ENCODE assay signal across 8 mouse cellular contexts in the genomic region with DNA sequence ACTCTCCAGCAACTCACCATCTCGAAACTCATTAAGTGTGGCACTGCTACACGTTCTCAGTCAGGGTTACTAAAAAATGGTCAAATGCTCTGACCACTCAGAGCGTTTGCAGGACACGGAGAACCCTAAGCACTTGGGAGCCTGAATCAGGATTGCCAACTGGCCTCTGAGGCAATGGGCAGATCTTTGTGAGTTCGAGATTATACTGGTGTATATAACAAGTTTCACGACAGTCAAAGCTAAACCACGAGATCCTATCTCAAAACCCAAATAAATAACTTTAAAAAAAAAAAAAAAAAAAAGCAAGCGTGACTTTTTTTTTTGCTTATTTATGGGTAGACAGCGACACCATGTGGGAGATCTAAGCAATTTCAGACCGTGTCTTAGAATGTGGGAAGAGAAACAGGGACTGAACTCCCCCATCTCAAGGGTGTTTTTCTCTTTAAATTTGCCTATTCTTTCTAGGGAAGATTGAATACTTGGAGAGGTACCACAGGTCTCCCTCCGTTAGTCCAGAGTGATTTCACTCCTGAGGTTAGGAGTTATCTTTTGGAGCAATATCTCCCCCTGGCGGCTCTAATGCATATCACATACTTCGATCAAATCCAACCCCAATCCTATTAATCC. TPM values are rescaled to one million over a fixed set of nuclear protein-coding genes. Genes with fewer than 3 reads are reported as not detected.
DNase-seq lines count a peak whose midpoint lies in the region; ATAC-seq lines count a peak whose summit lies in the region.

No protein-coding gene starts in this region.

- 3% methylated on average over 13 of the region's 13 CpGs for WGBS in heart, embryonic 10.5 days
- WGBS in kidney, embryonic 16.5 days = 4% methylated on average over 13 of the region's 13 CpGs

- peak overlapping the region; percentile 70 for H3K4me3 ChIP-seq in heart, embryonic 10.5 days
- H3K4me3 ChIP-seq in kidney, embryonic 16.5 days (ENCODE audit: low read length) = peak overlapping the region; percentile 54

- H3K9ac ChIP-seq in kidney, embryonic 16.5 days (replicated peaks; ENCODE audit: low read length) = peak overlapping the region; percentile 75

- ATAC-seq in kidney, embryonic 16.5 days (ENCODE audit: low FRiP score, low TSS enrichment) = no peak

- peaks cover 18% of the 10 kb centered on the region for H3K4me1 ChIP-seq in heart, embryonic 10.5 days
- peaks cover 17% of the 10 kb centered on the region for H3K4me1 ChIP-seq in kidney, embryonic 16.5 days (ENCODE audit: insufficient read depth, low read length)

- DNase-seq in 3134 (ENCODE audit: extremely low read depth, insufficient read length, low spot score) = peak; percentile 48
- DNase-seq in CD8-positive naive resting alpha-beta T cell, adult 2 months (ENCODE audit: low read depth in 2 of 2, low spot score in 2 of 2) = peak; percentile 44 to 57
- DNase-seq in cerebellum, postnatal 10 days = peak; percentile 73 to 83
- DNase-seq in heart, embryonic 10.5 days (ENCODE audit: low spot score) = no peak
- peak; percentile 61 for DNase-seq in lung, postnatal 10 days
- DNase-seq in retina, embryonic 14.5 days (ENCODE audit: low spot score) = peak; percentile 82
- DNase-seq in right cerebral cortex, postnatal 36 days (ENCODE audit: low spot score in 2 of 2) = no peak

- H3K4me2 ChIP-seq in kidney, embryonic 16.5 days (replicated peaks; ENCODE audit: low read depth, low read length) = peak overlapping the region; percentile 92

- H3K9me3 ChIP-seq in heart, embryonic 10.5 days = no peaks in the 10 kb centered on the region
- H3K9me3 ChIP-seq in kidney, embryonic 16.5 days (ENCODE audit: low read length) = no peaks in the 10 kb centered on the region

- H3K27me3 ChIP-seq in heart, embryonic 10.5 days (ENCODE audit: insufficient read depth, poor library complexity, severe bottlenecking) = peaks cover 28% of the 10 kb centered on the region
- H3K27me3 ChIP-seq in kidney, embryonic 16.5 days (ENCODE audit: insufficient read depth, low read length) = peaks cover 3% of the 10 kb centered on the region; the same call in 1 of the 2 replicates

- no peaks in the 10 kb centered on the region for H3K36me3 ChIP-seq in heart, embryonic 10.5 days
- no peaks in the 10 kb centered on the region for H3K36me3 ChIP-seq in kidney, embryonic 16.5 days (ENCODE audit: insufficient read depth, low read length)

- H3K27ac ChIP-seq in heart, embryonic 10.5 days = peak overlapping the region; percentile 77; the same call in 1 of the 2 replicates
- H3K27ac ChIP-seq in kidney, embryonic 16.5 days (ENCODE audit: low read length) = no peak overlapping the region

RNA-seq across cellular contexts. Expression of a gene that starts 2.8 kb away (rescaled TPM):
- polyA plus RNA-seq in heart, embryonic 10.5 days (2016; fragmentation: Nextera tagmentation; extraction: Ambion mirVana) = 0.12 TPM in 1 of 2 replicates, not detected in the other
- not detected in 2 replicates for polyA plus RNA-seq in kidney, embryonic 16.5 days (2015; fragmentation: Nextera tagmentation; extraction: Ambion mirVana)

RNA-seq across cellular contexts. Expression of a gene that starts 8.7 kb away (rescaled TPM):
- 0.74 and 0.83 TPM in 2 replicates for polyA plus RNA-seq in heart, embryonic 10.5 days (2016; fragmentation: Nextera tagmentation; extraction: Ambion mirVana)
- polyA plus RNA-seq in kidney, embryonic 16.5 days (2015; fragmentation: Nextera tagmentation; extraction: Ambion mirVana) = 0.72 and 1.9 TPM in 2 replicates

RNA-seq across cellular contexts. Expression of a gene that starts 11.1 kb away (rescaled TPM):
- polyA plus RNA-seq in heart, embryonic 10.5 days (2016; fragmentation: Nextera tagmentation; extraction: Ambion mirVana) = 0.39 and 0.76 TPM in 2 replicates
- 0.40 and 0.50 TPM in 2 replicates for polyA plus RNA-seq in kidney, embryonic 16.5 days (2015; fragmentation: Nextera tagmentation; extraction: Ambion mirVana)

RNA-seq across cellular contexts. Expression of a gene that starts 15.2 kb away (rescaled TPM):
- 19.4 and 39.0 TPM in 2 replicates for polyA plus RNA-seq in heart, embryonic 10.5 days (2016; fragmentation: Nextera tagmentation; extraction: Ambion mirVana)
- 62.1 and 70.5 TPM in 2 replicates for polyA plus RNA-seq in kidney, embryonic 16.5 days (2015; fragmentation: Nextera tagmentation; extraction: Ambion mirVana)

RNA-seq across cellular contexts. Expression of a gene that starts 18.6 kb away (rescaled TPM):
- polyA plus RNA-seq in heart, embryonic 10.5 days (2016; fragmentation: Nextera tagmentation; extraction: Ambion mirVana) = 333 and 524 TPM in 2 replicates
- 198 and 237 TPM in 2 replicates for polyA plus RNA-seq in kidney, embryonic 16.5 days (2015; fragmentation: Nextera tagmentation; extraction: Ambion mirVana)

Comparison
In these comparisons a context has a peak if more than half of its experiments do, and no peak if none do; other contexts are left out.
1. DNase-seq: peak in 3134 (single experiment), CD8-positive naive resting alpha-beta T cell, adult 2 months (2 of 2), cerebellum, postnatal 10 days (2 of 2), lung, postnatal 10 days (single experiment) and retina, embryonic 14.5 days (single experiment); none in heart, embryonic 10.5 days (single experiment) and right cerebral cortex, postnatal 36 days (0 of 2).